Mouse (Mus musculus): ENCODE measurements around the gene Hipk2. TPM values are rescaled to one million over a fixed set of nuclear protein-coding genes. Genes with fewer than 3 reads are reported as not detected.

Gene Hipk2
- total and polyA plus RNA-seq, 3 experiments, result 3.9 to 85.1 (median 14.1) TPM

DNA sequence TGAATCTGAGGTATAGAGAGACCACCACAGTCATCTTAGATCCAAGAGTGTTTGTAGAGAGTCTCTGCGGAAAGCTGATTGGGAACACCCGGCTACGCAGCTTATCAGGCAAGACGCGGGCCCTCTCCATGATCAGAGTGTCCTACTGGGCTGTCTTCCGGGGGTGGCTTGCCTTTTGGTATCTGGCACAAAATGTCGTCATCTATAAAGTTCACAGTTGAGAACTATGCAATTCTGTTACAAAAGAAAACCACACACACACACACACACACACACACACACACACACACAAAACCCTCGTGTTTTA is 45.8 kb upstream of the Hipk2 start:
- H3K79me2 ChIP-seq (ENCODE audit: control insufficient read depth, insufficient read depth, low read length, poor library complexity), result no peaks in the 10 kb centered on the region; the same call in 1 of the 2 replicates
- DNase-seq (ENCODE audit: low read depth, low spot score), result peak; percentile 62
- H3K4me3 ChIP-seq (ENCODE audit: control insufficient read depth in 1 of 2, insufficient read depth in 1 of 2, low read depth in 2 of 2, low read length in 2 of 2), result peak overlapping the region; percentile 14 to 29; a peak in 3 of 4 replicates
- peaks cover 34 to 69% of the 10 kb centered on the region in 2 experiments for H3K4me1 ChIP-seq (ENCODE audit: control insufficient read depth in 1 of 2, insufficient read depth in 2 of 2, low read length in 2 of 2)
- H3K27ac ChIP-seq (ENCODE audit: control insufficient read depth, low read depth, low read length), result peak overlapping the region; percentile 60
- H3K27me3 ChIP-seq (ENCODE audit: control insufficient read depth in 1 of 2, insufficient read depth in 2 of 2, low read length in 2 of 2), result no peaks in the 10 kb centered on the region
- TF ChIP-seq ETS1 (IDR thresholded peaks at IDR 0.05; ENCODE audit: low read depth, low read length) (peak; percentile 39; the same call in 1 of the 2 replicates), GATA1 (IDR thresholded peaks at IDR 0.05; ENCODE audit: low read depth, low read length) (peak; percentile 40; the same call in 1 of the 2 replicates), KAT2A (conservative IDR thresholded peaks at IDR 0.05; ENCODE audit: low read depth, low read length) (no peak), TAL1 (IDR thresholded peaks at IDR 0.05; ENCODE audit: low read length) (peak; percentile 43; the same call in 1 of the 2 replicates), BHLHE40 (IDR thresholded peaks at IDR 0.05; ENCODE audit: borderline replicate concordance, low read depth, low read length) (no peak), EP300 (IDR thresholded peaks at IDR 0.05; ENCODE audit: low read depth in 1 of 2, low read length in 2 of 2) (peak in 1 of 2 experiments; percentile 40; a peak in 1 of 4 replicates), MXI1 (IDR thresholded peaks at IDR 0.05; ENCODE audit: low read depth, low read length) (no peak)
- H3K9ac ChIP-seq (ENCODE audit: control insufficient read depth, low read depth, low read length, poor library complexity, severe bottlenecking), result peak overlapping the region; percentile 29
- no peaks in the 10 kb centered on the region for H3K9me3 ChIP-seq (replicated peaks; ENCODE audit: insufficient read depth, low read length)
- peaks cover 0 to 58% of the 10 kb centered on the region in 2 experiments; a peak in 2 of 4 replicates for H3K36me3 ChIP-seq (ENCODE audit: control insufficient read depth in 1 of 2, insufficient read depth in 2 of 2, low read length in 2 of 2)

DNA sequence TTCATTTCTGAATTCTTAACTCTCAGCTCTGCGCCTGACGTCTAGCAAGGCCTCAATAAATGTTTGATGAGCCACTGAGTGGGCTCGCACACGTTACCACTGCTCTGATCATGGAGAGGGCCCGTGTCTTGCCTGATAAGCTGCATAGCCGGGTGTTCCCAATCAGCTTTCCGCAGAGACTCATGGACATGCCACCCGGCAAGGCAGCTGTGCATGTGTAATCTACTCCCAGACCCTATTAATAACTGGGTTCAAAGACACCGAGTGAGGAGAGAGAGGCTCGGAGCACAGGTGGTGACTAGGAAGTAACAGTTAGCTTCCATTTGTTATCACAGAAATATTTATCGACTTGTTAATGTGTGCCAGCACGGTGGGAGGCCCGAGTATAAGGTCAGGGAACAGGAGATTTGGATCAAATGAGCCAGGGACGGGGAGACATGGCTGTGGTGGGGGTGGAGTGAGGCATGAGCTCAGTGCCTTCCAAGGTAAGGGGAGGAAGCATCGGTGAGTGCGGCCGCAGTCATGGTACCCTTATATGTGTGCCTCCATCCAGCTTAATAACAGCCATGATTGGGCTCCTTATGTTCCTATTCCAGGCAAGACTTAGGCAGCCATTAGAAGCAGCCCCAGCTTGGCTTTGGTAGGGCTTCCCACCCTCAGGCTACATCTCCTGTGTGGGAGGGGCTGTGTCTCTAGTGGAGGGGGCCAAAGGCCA is 45.3 kb upstream of the Hipk2 start:
- peak; percentile 69; the same call in 1 of the 2 replicates for TF ChIP-seq GATA1 (IDR thresholded peaks at IDR 0.05; ENCODE audit: low read depth, low read length)
- TF ChIP-seq ELF1 (IDR thresholded peaks at IDR 0.05; ENCODE audit: low read depth, low read length), result no peak
- peak; percentile 93 for TF ChIP-seq TCF12 (IDR thresholded peaks at IDR 0.05; ENCODE audit: low read depth, low read length)
- TF ChIP-seq MAX (IDR thresholded peaks at IDR 0.05; ENCODE audit: low read length), result peak; percentile 49; the same call in 1 of the 2 replicates
- no peak for TF ChIP-seq POLR2AphosphoS5 (IDR thresholded peaks at IDR 0.05; ENCODE audit: borderline replicate concordance, low read depth, low read length)
- no peak for TF ChIP-seq ZKSCAN1 (IDR thresholded peaks at IDR 0.05; ENCODE audit: low read depth, low read length)
- no peak for TF ChIP-seq KAT2A (conservative IDR thresholded peaks at IDR 0.05; ENCODE audit: low read depth, low read length)
- peak; percentile 60; the same call in 1 of the 2 replicates for TF ChIP-seq BHLHE40 (IDR thresholded peaks at IDR 0.05; ENCODE audit: borderline replicate concordance, low read depth, low read length)
- no peak for TF ChIP-seq CHD2 (IDR thresholded peaks at IDR 0.05; ENCODE audit: low read length)
- TF ChIP-seq ETS1 (IDR thresholded peaks at IDR 0.05; ENCODE audit: low read depth, low read length), result peak; percentile 91
- peak; percentile 22; the same call in 1 of the 2 replicates for TF ChIP-seq SIN3A (IDR thresholded peaks at IDR 0.05; ENCODE audit: low read length)
- peak; percentile 58 to 80 for TF ChIP-seq EP300 (IDR thresholded peaks at IDR 0.05; ENCODE audit: low read depth in 1 of 2, low read length in 2 of 2)
- peak; percentile 88 for TF ChIP-seq TAL1 (IDR thresholded peaks at IDR 0.05; ENCODE audit: low read length)
- no peak for TF ChIP-seq RAD21 (IDR thresholded peaks at IDR 0.05; ENCODE audit: low read depth, low read length)
- TF ChIP-seq POLR2AphosphoS2 (IDR thresholded peaks at IDR 0.05; ENCODE audit: low read length), result no peak
- peak; percentile 47; the same call in 1 of the 2 replicates for TF ChIP-seq RCOR1 (IDR thresholded peaks at IDR 0.05; ENCODE audit: low read depth, low read length)
- peak; percentile 53; the same call in 1 of the 2 replicates for TF ChIP-seq MEF2A (IDR thresholded peaks at IDR 0.05; ENCODE audit: extremely low read depth, insufficient replicate concordance, low read depth, low read length, poor library complexity, severe bottlenecking)
- Histone ChIP-seq H3K9ac (ENCODE audit: control insufficient read depth, low read depth, low read length, poor library complexity, severe bottlenecking) (peak overlapping the region; percentile 29), H3K27ac (ENCODE audit: control insufficient read depth, low read depth, low read length) (peak overlapping the region; percentile 60), H3K9me3 (replicated peaks; ENCODE audit: insufficient read depth, low read length) (no peaks in the 10 kb centered on the region), H3K27me3 (ENCODE audit: control insufficient read depth in 1 of 2, insufficient read depth in 2 of 2, low read length in 2 of 2) (no peaks in the 10 kb centered on the region), H3K4me1 (ENCODE audit: control insufficient read depth in 1 of 2, insufficient read depth in 2 of 2, low read length in 2 of 2) (peaks cover 36 to 70% of the 10 kb centered on the region in 2 experiments), H3K36me3 (ENCODE audit: control insufficient read depth in 1 of 2, insufficient read depth in 2 of 2, low read length in 2 of 2) (peaks cover 0 to 62% of the 10 kb centered on the region in 2 experiments; a peak in 2 of 4 replicates), H3K79me2 (ENCODE audit: control insufficient read depth, insufficient read depth, low read length, poor library complexity) (no peaks in the 10 kb centered on the region; the same call in 1 of the 2 replicates), H3K4me3 (ENCODE audit: control insufficient read depth in 1 of 2, insufficient read depth in 1 of 2, low read depth in 2 of 2, low read length in 2 of 2) (peak overlapping the region; percentile 14 to 29; a peak in 3 of 4 replicates)
- peak; percentile 78 for DNase-seq (ENCODE audit: low read depth, low spot score)
